ENCODE assay signal across 26 mouse cellular contexts in genomic region chr3:157021632-157022031, GRCm38 (mm10).
DNase-seq lines count a peak whose midpoint lies in the region; ATAC-seq and TF ChIP-seq lines count a peak whose summit lies in the region.
"Had no signal": no experiment of that assay in that cellular context is flagged by ENCODE, and none has a peak within 500 bp of the region (broad histone marks: within the 10 kb centered on the region; RNA-seq: fewer than 3 reads in every experiment).

No protein-coding gene starts in this region.

- no peaks in the 10 kb centered on the region for H3K9me3 ChIP-seq in embryonic facial prominence, embryonic 14.5 days (ENCODE audit: control insufficient read depth, low read length)
- no peaks in the 10 kb centered on the region for H3K9me3 ChIP-seq in embryonic facial prominence, embryonic 10.5 days
- H3K9me3 ChIP-seq in lung, embryonic 14.5 days (ENCODE audit: low read depth, low read length), result no peaks in the 10 kb centered on the region
- no peaks in the 10 kb centered on the region for H3K9me3 ChIP-seq in lung, postnatal 0 days (ENCODE audit: low read length)
- no peaks in the 10 kb centered on the region for H3K9me3 ChIP-seq in midbrain, embryonic 15.5 days
- H3K9me3 ChIP-seq: embryonic facial prominence, embryonic 15.5 days; heart, embryonic 13.5 days had no signal

- no peak overlapping the region for H3K4me2 ChIP-seq in embryonic facial prominence, embryonic 14.5 days (ENCODE audit: low read depth, low read length)
- no peak overlapping the region for H3K4me2 ChIP-seq in lung, embryonic 14.5 days
- no peak overlapping the region for H3K4me2 ChIP-seq in lung, postnatal 0 days (replicated peaks; ENCODE audit: low read depth, low read length)
- H3K4me2 ChIP-seq in midbrain, embryonic 15.5 days, result no peak overlapping the region
- H3K4me2 ChIP-seq: embryonic facial prominence, embryonic 15.5 days; heart, embryonic 13.5 days; hindbrain, embryonic 14.5 days had no signal

- no peaks in the 10 kb centered on the region for H3K36me3 ChIP-seq in embryonic facial prominence, embryonic 14.5 days (ENCODE audit: control insufficient read depth, insufficient read depth, low read length)
- no peaks in the 10 kb centered on the region for H3K36me3 ChIP-seq in embryonic facial prominence, embryonic 10.5 days (replicated peaks)
- no peaks in the 10 kb centered on the region for H3K36me3 ChIP-seq in lung, embryonic 14.5 days (ENCODE audit: insufficient read depth)
- H3K36me3 ChIP-seq in lung, postnatal 0 days (ENCODE audit: insufficient read depth, low read length), result no peaks in the 10 kb centered on the region
- H3K36me3 ChIP-seq in midbrain, embryonic 15.5 days (replicated peaks), result no peaks in the 10 kb centered on the region
- H3K36me3 ChIP-seq: embryonic facial prominence, embryonic 15.5 days; heart, embryonic 13.5 days had no signal

- 0 out of 2 replicates have a peak, but pooled peaks have one; percentile 18 for ATAC-seq in embryonic facial prominence, embryonic 14.5 days (ENCODE audit: low read depth)
- peak; percentile 90 for ATAC-seq in lung, embryonic 14.5 days (ENCODE audit: insufficient read depth)
- ATAC-seq in lung, postnatal 0 days, result peak; percentile 93
- no peak for ATAC-seq in monocyte, adult 5-6 weeks (replicated peaks; ENCODE audit: insufficient number of reproducible peaks, low FRiP score, low TSS enrichment, poor library complexity, severe bottlenecking)
- ATAC-seq in midbrain, embryonic 15.5 days (replicated peaks), result no peak
- ATAC-seq: activated CD4-positive, CD25-positive, alpha-beta regulatory T cell, adult 4 months; forebrain, embryonic 14.5 days; forebrain, postnatal 0 days had no signal

- TF ChIP-seq EP300 in lung, postnatal 0 days (IDR thresholded peaks at IDR 0.05), result peak; percentile 63

- peak; percentile 54 for DNase-seq in embryonic facial prominence, embryonic 14.5 days (ENCODE audit: low spot score)
- no peak for DNase-seq in embryonic facial prominence, embryonic 10.5 days (ENCODE audit: low spot score)
- peak; percentile 79 for DNase-seq in lung, embryonic 14.5 days
- no peak for DNase-seq in lung, adult 18-20 months
- DNase-seq in lung, postnatal 0 days (ENCODE audit: low spot score), result peak; percentile 84
- no peak for DNase-seq in lung, postnatal 14 days
- DNase-seq: adrenal gland, adult 8-10 months; adrenal gland, postnatal 25 days; cerebellum, adult 11-12 months; cerebellum, adult 8-10 months; cerebellum, postnatal 10 days; cerebellum, postnatal 36 days; embryo, embryonic 11 days; forebrain, postnatal 0 days; gastrocnemius, adult 2 months; gastrocnemius, postnatal 14 days; heart, adult 18-20 months; heart, postnatal 14 days; heart, postnatal 4 days had no signal

- 39% methylated on average over 2 of the region's 2 CpGs for WGBS in embryonic facial prominence, embryonic 14.5 days
- 91% methylated on average over 2 of the region's 2 CpGs for WGBS in embryonic facial prominence, embryonic 10.5 days
- WGBS in lung, embryonic 14.5 days, result 26% methylated on average over 2 of the region's 2 CpGs
- WGBS in lung, postnatal 0 days, result 23% methylated on average over 2 of the region's 2 CpGs
- 70% methylated on average over 2 of the region's 2 CpGs for WGBS in midbrain, embryonic 15.5 days

- H3K9ac ChIP-seq in embryonic facial prominence, embryonic 14.5 days (ENCODE audit: low read depth, low read length), result no peak overlapping the region
- H3K9ac ChIP-seq in lung, embryonic 14.5 days, result no peak overlapping the region
- H3K9ac ChIP-seq in lung, postnatal 0 days (replicated peaks; ENCODE audit: low read depth), result no peak overlapping the region
- no peak overlapping the region for H3K9ac ChIP-seq in midbrain, embryonic 15.5 days
- H3K9ac ChIP-seq: embryonic facial prominence, embryonic 15.5 days; forebrain, postnatal 0 days; heart, embryonic 13.5 days; hindbrain, embryonic 14.5 days had no signal

- H3K27ac ChIP-seq in embryonic facial prominence, embryonic 14.5 days (replicated peaks; ENCODE audit: low read depth, low read length), result no peak overlapping the region
- H3K27ac ChIP-seq in embryonic facial prominence, embryonic 10.5 days (replicated peaks), result no peak overlapping the region
- no peak overlapping the region for H3K27ac ChIP-seq in lung, embryonic 14.5 days (ENCODE audit: low read depth)
- H3K27ac ChIP-seq in lung, postnatal 0 days (ENCODE audit: low read length), result no peak overlapping the region
- H3K27ac ChIP-seq in midbrain, embryonic 15.5 days, result no peak overlapping the region
- H3K27ac ChIP-seq: embryonic facial prominence, embryonic 15.5 days; gastrocnemius, adult 2 months; heart, embryonic 13.5 days; hindbrain, embryonic 14.5 days had no signal

- TF ChIP-seq CTCF in lung, embryonic 14.5 days (IDR thresholded peaks at IDR 0.05; ENCODE audit: low read depth), result no peak
- TF ChIP-seq CTCF in lung, postnatal 0 days (IDR thresholded peaks at IDR 0.05), result no peak

- no peaks in the 10 kb centered on the region for H3K27me3 ChIP-seq in embryonic facial prominence, embryonic 14.5 days (replicated peaks; ENCODE audit: control insufficient read depth, insufficient read depth, low read length)
- H3K27me3 ChIP-seq in embryonic facial prominence, embryonic 10.5 days (replicated peaks; ENCODE audit: low read depth, poor library complexity, severe bottlenecking), result no peaks in the 10 kb centered on the region
- H3K27me3 ChIP-seq in lung, embryonic 14.5 days (ENCODE audit: insufficient read depth, low read length), result no peaks in the 10 kb centered on the region
- no peaks in the 10 kb centered on the region for H3K27me3 ChIP-seq in lung, postnatal 0 days (replicated peaks; ENCODE audit: insufficient read depth, low read length)
- no peaks in the 10 kb centered on the region for H3K27me3 ChIP-seq in midbrain, embryonic 15.5 days (replicated peaks)
- H3K27me3 ChIP-seq: embryonic facial prominence, embryonic 15.5 days; heart, embryonic 13.5 days had no signal

- H3K4me3 ChIP-seq in embryonic facial prominence, embryonic 14.5 days (ENCODE audit: low read depth, low read length), result no peak overlapping the region
- no peak overlapping the region for H3K4me3 ChIP-seq in embryonic facial prominence, embryonic 10.5 days
- H3K4me3 ChIP-seq in lung, embryonic 14.5 days (ENCODE audit: low read depth, low read length), result no peak overlapping the region
- H3K4me3 ChIP-seq in lung, postnatal 0 days (ENCODE audit: low read depth, low read length), result no peak overlapping the region
- no peak overlapping the region for H3K4me3 ChIP-seq in midbrain, embryonic 15.5 days
- H3K4me3 ChIP-seq: embryonic facial prominence, embryonic 15.5 days; gastrocnemius, adult 2 months; heart, embryonic 13.5 days had no signal

- no peaks in the 10 kb centered on the region for H3K4me1 ChIP-seq in embryonic facial prominence, embryonic 14.5 days (ENCODE audit: control insufficient read depth, insufficient read depth, low read length)
- no peaks in the 10 kb centered on the region for H3K4me1 ChIP-seq in embryonic facial prominence, embryonic 10.5 days
- H3K4me1 ChIP-seq in lung, embryonic 14.5 days (ENCODE audit: insufficient read depth), result no peaks in the 10 kb centered on the region; the same call in 1 of the 2 replicates
- H3K4me1 ChIP-seq in lung, postnatal 0 days (ENCODE audit: insufficient read depth, low read depth, low read length), result no peaks in the 10 kb centered on the region
- no peaks in the 10 kb centered on the region for H3K4me1 ChIP-seq in midbrain, embryonic 15.5 days
- H3K4me1 ChIP-seq: embryonic facial prominence, embryonic 15.5 days; heart, embryonic 13.5 days had no signal

Comparison
In these comparisons a context has a peak if more than half of its experiments do, and no peak if none do; other contexts are left out.
1. DNase-seq: peak in embryonic facial prominence, embryonic 14.5 days (single experiment), lung, embryonic 14.5 days (single experiment) and lung, postnatal 0 days (single experiment); none in embryonic facial prominence, embryonic 10.5 days (single experiment), lung, adult 18-20 months (0 of 2) and lung, postnatal 14 days (single experiment).
2. ATAC-seq: peak in embryonic facial prominence, embryonic 14.5 days (single experiment), lung, embryonic 14.5 days (single experiment) and lung, postnatal 0 days (single experiment); none in monocyte, adult 5-6 weeks (single experiment) and midbrain, embryonic 15.5 days (single experiment).